Mouse (Mus musculus) Patski (cell line): ENCODE measurements around the gene Mgmt. TPM values are rescaled to one million over a fixed set of nuclear protein-coding genes. Genes with fewer than 3 reads are reported as not detected.

Experiments
- ATAC-seq: fragments of 100-300 bp; one replicate; pipeline ENCODE4 v1.8.0; 2021
- CTCF ChIA-PET: fragments of 350-600 bp; sonication (Branson Sonifier 250); formaldehyde crosslinking; loops from one replicate; lab custom pipeline; 2022; ENCODE audit warnings: inconsistent platforms; lab: Charles Lee
- POLR2A ChIA-PET: fragments of 350-600 bp; sonication (Branson Sonifier 250); formaldehyde crosslinking; loops from one replicate; lab custom pipeline; 2022; ENCODE audit warnings: antibody characterized with exemption, inconsistent platforms; lab: Charles Lee
- DNase-seq: peaks from one replicate; pipeline ENCODE4 v3.0.0-alpha.2; 2011; ENCODE audit warnings: low read depth, low spot score
- H3K27me3 ChIP-seq: fragments of 371-371 bp; one replicate; pipeline ENCODE4 v1.5.1; 2021
- CTCF ChIP-seq: fragments of 100-300 bp; IDR thresholded peaks from one replicate; pipeline ENCODE4 v1.5.1; 2021
- in situ Hi-C: fragments of 300-500 bp; cut with MboI; formaldehyde crosslinking; loops from 3 replicates; pipeline ENCODE4 v1.11.1; 2018; ENCODE audit warnings: low pct_unique_long_range_greater_than_20kb, mixed read lengths
- polyA plus RNA-seq: library from polyadenylated mRNA; unstranded; gene quantifications from one replicate; pipeline ENCODE4 v1.2.3, GENCODE M21; 2021

Gene Mgmt
- polyA plus RNA-seq: not detected

- H3K27me3 ChIP-seq: no peaks in the 10 kb centered on the region
- TF ChIP-seq CTCF: no peak
- DNase-seq (no peak), ATAC-seq (no peak)
- POLR2A ChIA-PET: no interaction called here
- in situ Hi-C loops: no loop called here
- CTCF ChIA-PET: no interaction called here
These were observed at the start of gene Mgmt for GRCm38 (mm10) chr7:136894106-136894986. Gene Mgmt, plus strand, starts transcription at chr7:136894614.

- ChIA-PET CTCF (no interaction called here), POLR2A (no interaction called here)
- DNase-seq: no peak
- in situ Hi-C loops: no loop called here
- no peak for TF ChIP-seq CTCF
- H3K27me3 ChIP-seq: peaks cover 10% of the 10 kb centered on the region
- ATAC-seq: no peak
These were observed 49.6 kb upstream of the Mgmt start for GRCm38 (mm10) chr7:136844835-136845234.

GRCm38 (mm10) chr7:136845321-136845720 lies 49.1 kb upstream of the Mgmt start:
- ChIA-PET CTCF (no interaction called here), POLR2A (no interaction called here)
- TF ChIP-seq CTCF: no peak
- peaks cover 10% of the 10 kb centered on the region for H3K27me3 ChIP-seq
- DNase-seq (no peak), ATAC-seq (no peak)
- in situ Hi-C loops: no loop called here

GRCm38 (mm10) chr7:136846086-136846620 lies 48.3 kb upstream of the Mgmt start:
- DNase-seq (no peak), ATAC-seq (no peak)
- CTCF ChIA-PET: no interaction called here
- TF ChIP-seq CTCF: no peak
- peaks cover 10% of the 10 kb centered on the region for H3K27me3 ChIP-seq
- POLR2A ChIA-PET: no interaction called here
- in situ Hi-C loops: no loop called here

GRCm38 (mm10) chr7:136847601-136848000 lies 46.8 kb upstream of the Mgmt start:
- TF ChIP-seq CTCF: no peak
- POLR2A ChIA-PET: no interaction called here
- ATAC-seq: no peak
- H3K27me3 ChIP-seq: peaks cover 10% of the 10 kb centered on the region
- CTCF ChIA-PET: no interaction called here
- DNase-seq: no peak
- in situ Hi-C loops: no loop called here

GRCm38 (mm10) chr7:136848761-136849160 lies 45.7 kb upstream of the Mgmt start:
- in situ Hi-C loops: no loop called here
- ChIA-PET POLR2A (interaction anchor here (0.7 kb wide), 1 partner anchor 444 kb away, joined by 3 read pairs; no protein-coding TSS in a partner anchor), CTCF (no interaction called here)
- DNase-seq (no peak), ATAC-seq (no peak)
- H3K27me3 ChIP-seq: peaks cover 10% of the 10 kb centered on the region
- no peak for TF ChIP-seq CTCF

- H3K27me3 ChIP-seq: peaks cover 10% of the 10 kb centered on the region
- in situ Hi-C loops: no loop called here
- no peak for ATAC-seq
- ChIA-PET POLR2A (no interaction called here), CTCF (no interaction called here)
- TF ChIP-seq CTCF: no peak
- no peak for DNase-seq
These were observed 44.6 kb upstream of the Mgmt start for GRCm38 (mm10) chr7:136849811-136850210.

- no peak for ATAC-seq
- DNase-seq: no peak
- POLR2A ChIA-PET: no interaction called here
- in situ Hi-C loops: no loop called here
- peaks cover 4% of the 10 kb centered on the region for H3K27me3 ChIP-seq
- no peak for TF ChIP-seq CTCF
- CTCF ChIA-PET: no interaction called here
These were observed 44.1 kb upstream of the Mgmt start for GRCm38 (mm10) chr7:136850339-136850738.

GRCm38 (mm10) chr7:136851946-136852345 lies 42.5 kb upstream of the Mgmt start:
- no peak for ATAC-seq
- ChIA-PET POLR2A (no interaction called here), CTCF (no interaction called here)
- no peaks in the 10 kb centered on the region for H3K27me3 ChIP-seq
- DNase-seq: no peak
- no peak for TF ChIP-seq CTCF
- in situ Hi-C loops: no loop called here

GRCm38 (mm10) chr7:136852721-136853120 lies 41.7 kb upstream of the Mgmt start:
- TF ChIP-seq CTCF: no peak
- ATAC-seq (no peak), DNase-seq (no peak)
- in situ Hi-C loops: no loop called here
- H3K27me3 ChIP-seq: no peaks in the 10 kb centered on the region
- POLR2A ChIA-PET: no interaction called here
- CTCF ChIA-PET: no interaction called here

- no peak for ATAC-seq
These were observed 29.5 kb upstream of the Mgmt start for GRCm38 (mm10) chr7:136864677-136865463.

More at GRCm38 (mm10) chr7:136864677-136865463, 29.5 kb upstream of the Mgmt start:
- CTCF ChIA-PET: no interaction called here
- in situ Hi-C loops: no loop called here
- POLR2A ChIA-PET: no interaction called here
- DNase-seq: no peak
- no peaks in the 10 kb centered on the region for H3K27me3 ChIP-seq
- no peak for TF ChIP-seq CTCF
